17 mouse cellular contexts compared by ENCODE assay signal in the genomic region with DNA sequence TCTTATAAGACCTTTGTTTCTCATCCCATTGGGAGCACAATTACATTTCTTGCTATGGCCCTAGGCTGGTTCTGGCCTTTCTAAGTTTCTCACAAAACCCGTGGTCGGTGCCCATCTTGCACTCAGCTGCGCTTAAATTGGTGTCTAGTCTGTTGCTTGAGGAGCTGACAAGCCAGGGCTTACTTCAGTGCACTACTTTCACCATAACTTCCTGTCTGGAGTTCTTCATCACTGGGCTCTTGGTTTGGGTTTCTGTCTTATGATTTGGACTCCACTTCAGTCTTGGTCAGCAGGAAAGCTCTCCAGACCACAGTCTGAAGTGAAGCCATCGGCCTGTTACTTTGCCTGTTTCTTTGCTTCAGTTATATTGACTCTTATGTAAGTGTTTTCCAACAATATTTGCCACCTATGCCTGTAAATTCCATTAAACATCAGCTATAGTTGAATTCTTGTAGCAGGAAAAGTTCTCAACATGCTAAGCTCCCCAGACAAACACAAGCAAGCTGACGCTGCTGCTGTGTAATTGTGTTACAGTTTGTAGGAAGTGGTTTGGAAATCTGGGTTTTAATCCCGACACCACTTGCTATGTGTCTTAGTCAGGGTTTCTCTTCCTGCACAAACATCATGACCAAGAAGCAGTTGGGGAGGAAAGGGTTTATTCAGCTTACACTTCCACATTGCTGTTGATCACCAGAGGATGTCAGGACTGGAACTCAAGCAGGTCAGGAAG. TPM values are rescaled to one million over a fixed set of nuclear protein-coding genes. Genes with fewer than 3 reads are reported as not detected.
DNase-seq lines count a peak whose midpoint lies in the region; TF ChIP-seq lines count a peak whose summit lies in the region.
"Had no signal": no experiment of that assay in that cellular context is flagged by ENCODE, and none has a peak within 500 bp of the region (broad histone marks: within the 10 kb centered on the region; RNA-seq: fewer than 3 reads in every experiment).

No protein-coding gene starts in this region.

- 20% methylated on average over 6 of the region's 6 CpGs for WGBS in macrophage (ENCODE audit: missing documents)

- H3K36me3 ChIP-seq in macrophage (ENCODE audit: inconsistent target): no peaks in the 10 kb centered on the region
- H3K36me3 ChIP-seq: embryonic facial prominence, embryonic 15.5 days; forebrain, embryonic 15.5 days; hindbrain, embryonic 12.5 days had no signal

- TF ChIP-seq CTCF in layer of hippocampus, adult 2 months (conservative IDR thresholded peaks at IDR 0.05): no peak
- no peak for TF ChIP-seq CTCF in bone marrow macrophage, adult 2 months (IDR thresholded peaks at IDR 0.05; ENCODE audit: low read depth, low read length)

- H3K4me1 ChIP-seq in bone marrow macrophage, adult 2 months (ENCODE audit: control insufficient read depth, insufficient read depth, low read length): peaks cover 35% of the 10 kb centered on the region

- no peak overlapping the region for H3K4me3 ChIP-seq in layer of hippocampus, adult 2 months
- no peak overlapping the region for H3K4me3 ChIP-seq in bone marrow macrophage, adult 2 months (ENCODE audit: insufficient read depth, low read length)
- H3K4me3 ChIP-seq in macrophage (ENCODE audit: inconsistent target): no peak overlapping the region
- H3K4me3 ChIP-seq: embryonic facial prominence, embryonic 15.5 days; erythroblast, embryonic 14.5 days; forebrain, embryonic 15.5 days; heart, embryonic 13.5 days; hindbrain, embryonic 12.5 days had no signal

- no peak for TF ChIP-seq POLR2A in bone marrow macrophage, adult 2 months (IDR thresholded peaks at IDR 0.05; ENCODE audit: borderline replicate concordance, low read depth, low read length)

- peak overlapping the region; percentile 49; the same call in 1 of the 2 replicates for H3K27ac ChIP-seq in layer of hippocampus, adult 2 months
- H3K27ac ChIP-seq in bone marrow macrophage, adult 2 months (ENCODE audit: insufficient read depth, low read depth, low read length): peak overlapping the region; percentile 68
- H3K27ac ChIP-seq in macrophage: peak overlapping the region; percentile 71
- H3K27ac ChIP-seq: embryonic facial prominence, embryonic 15.5 days; forebrain, embryonic 15.5 days; heart, embryonic 13.5 days; hindbrain, embryonic 12.5 days had no signal

- no peak for DNase-seq in layer of hippocampus, adult 2 months (ENCODE audit: low spot score in 2 of 2)
- DNase-seq in layer of hippocampus, adult 9-11 months: no peak
- no peak for DNase-seq in adipocyte (ENCODE audit: low spot score)
- no peak for DNase-seq in urinary bladder, postnatal 25 days (ENCODE audit: low spot score)
- DNase-seq: adrenal gland, postnatal 14 days; cerebellum, adult 2 months; cerebellum, postnatal 10 days; embryo, embryonic 11 days; gastrocnemius, postnatal 10 days; heart, postnatal 4 days had no signal

- no peaks in the 10 kb centered on the region for H3K79me2 ChIP-seq in macrophage (ENCODE audit: inconsistent target)

RNA-seq across cellular contexts. Expression of a gene that starts 59.5 kb away (rescaled TPM):
- 100 to 1,000 TPM; 144 to 153 TPM for total RNA-seq in layer of hippocampus, adult 2 months (2021)
- polyA plus RNA-seq in bone marrow macrophage, adult 2 months (2012; ENCODE audit: insufficient read depth, insufficient read length, missing spikeins): 77.7 and 90.2 TPM in 2 replicates
- total RNA-seq in macrophage (2018; cell fraction: chromatin; rRNA removed): 100 to 1,000 TPM in 22 of 26 experiments, 10 to 100 TPM in 4; 86.1 to 283 (median 166) TPM
- total RNA-seq in macrophage (2018; cell fraction: cytosol; rRNA removed): 10 to 100 TPM; 36.3 to 98.0 (median 67.3) TPM
- total RNA-seq in macrophage (2018; cell fraction: nucleus; rRNA removed): 100 to 1,000 TPM in 14 of 26 experiments, 10 to 100 TPM in 12; 49.7 to 195 (median 108) TPM
- polyA plus RNA-seq in macrophage (2018): 24.3 to 57.0 TPM (median 55.3 TPM) in 3 replicates
